Comparison of ENCODE assay signal across 10 mouse cellular contexts in genomic region chr19:11184121-11184520, GRCm38 (mm10). TPM values are rescaled to one million over a fixed set of nuclear protein-coding genes. Genes with fewer than 3 reads are reported as not detected.
DNase-seq lines count a peak whose midpoint lies in the region; ATAC-seq and TF ChIP-seq lines count a peak whose summit lies in the region.
"Had no signal": no experiment of that assay in that cellular context is flagged by ENCODE, and none has a peak within 500 bp of the region (broad histone marks: within the 10 kb centered on the region; RNA-seq: fewer than 3 reads in every experiment).

No protein-coding gene starts in this region.

- TF ChIP-seq POLR2A in liver, adult 2 months (IDR thresholded peaks at IDR 0.05; ENCODE audit: extremely low read depth, insufficient read depth, low read length), result no peak
- no peak for TF ChIP-seq POLR2A in cerebellum, adult 2 months (IDR thresholded peaks at IDR 0.05; ENCODE audit: borderline replicate concordance, insufficient read depth, low read length)

- no peaks in the 10 kb centered on the region for H3K36me3 ChIP-seq in liver, adult 2 months (ENCODE audit: control insufficient read depth, insufficient read depth, low read length)
- H3K36me3 ChIP-seq in liver, embryonic 12.5 days, result no peaks in the 10 kb centered on the region

- no peaks in the 10 kb centered on the region for H3K9me3 ChIP-seq in liver, embryonic 12.5 days (replicated peaks)

- TF ChIP-seq CTCF in liver, adult 2 months (IDR thresholded peaks at IDR 0.05; ENCODE audit: low read depth, low read length), result peak; percentile 50
- no peak for TF ChIP-seq CTCF in cerebellum, adult 2 months (IDR thresholded peaks at IDR 0.05; ENCODE audit: borderline replicate concordance, insufficient read depth, low read depth, low read length)

- WGBS in liver, adult 2 months, result 17% methylated on average over 5 of the region's 5 CpGs
- WGBS in liver, embryonic 12.5 days (ENCODE audit: insufficient replicate concordance), result 16% methylated on average over 5 of the region's 5 CpGs
- WGBS in cerebellum, adult 2 months, result 14% methylated on average over 5 of the region's 5 CpGs

- H3K4me2 ChIP-seq in liver, embryonic 12.5 days, result no peak overlapping the region

- H3K79me2 ChIP-seq in liver, adult 2 months (ENCODE audit: control insufficient read depth, insufficient read depth, low read length), result no peaks in the 10 kb centered on the region

- H3K27ac ChIP-seq in liver, adult 2 months (replicated peaks; ENCODE audit: insufficient read depth, low read depth, low read length), result no peak overlapping the region
- no peak overlapping the region for H3K27ac ChIP-seq in liver, embryonic 12.5 days
- no peak overlapping the region for H3K27ac ChIP-seq in cerebellum, adult 2 months (ENCODE audit: insufficient read depth, low read length)

- no peaks in the 10 kb centered on the region for H3K27me3 ChIP-seq in liver, adult 2 months (ENCODE audit: control insufficient read depth, insufficient read depth, low read length)
- no peaks in the 10 kb centered on the region for H3K27me3 ChIP-seq in liver, embryonic 12.5 days (replicated peaks)
- no peaks in the 10 kb centered on the region for H3K27me3 ChIP-seq in cerebellum, adult 2 months (ENCODE audit: control insufficient read depth, insufficient read depth, low read length)

- H3K9ac ChIP-seq in liver, adult 2 months (ENCODE audit: low read depth, low read length), result no peak overlapping the region
- no peak overlapping the region for H3K9ac ChIP-seq in liver, embryonic 12.5 days

- ATAC-seq in liver, embryonic 12.5 days, result no peak

- no peak overlapping the region for H3K4me3 ChIP-seq in liver, adult 2 months (ENCODE audit: insufficient read depth, low read depth, low read length)
- H3K4me3 ChIP-seq in liver, embryonic 12.5 days, result no peak overlapping the region
- H3K4me3 ChIP-seq in cerebellum, adult 2 months (replicated peaks; ENCODE audit: insufficient read depth, low read depth, low read length), result no peak overlapping the region

- DNase-seq in adrenal gland, adult (ENCODE audit: inconsistent age in 2 of 2, low spot score in 1 of 2), result peak; percentile 7 to 60
- no peak for DNase-seq in adrenal gland, postnatal 4 days (ENCODE audit: low spot score in 2 of 2)
- DNase-seq in liver, adult 2 months (ENCODE audit: extremely low read depth, low read depth, low spot score), result peak; percentile 38
- peak; percentile 5 for DNase-seq in embryo, embryonic 9.5 days (ENCODE audit: extremely low spot score)
- peak; percentile 44 to 63 for DNase-seq in natural killer cell, adult 2 months (ENCODE audit: low spot score in 2 of 2)
- no peak for DNase-seq in cerebellum, adult 2 months
- no peak for DNase-seq in right cerebral cortex, adult 18-20 months

- H3K4me1 ChIP-seq in liver, adult 2 months (ENCODE audit: control insufficient read depth, insufficient read depth, low read length), result no peaks in the 10 kb centered on the region
- H3K4me1 ChIP-seq in liver, embryonic 12.5 days, result no peaks in the 10 kb centered on the region
- no peaks in the 10 kb centered on the region for H3K4me1 ChIP-seq in cerebellum, adult 2 months (ENCODE audit: control insufficient read depth, insufficient read depth, low read length)

RNA-seq across cellular contexts. Expression of gene Ms4a13, which starts 12.4 kb away (rescaled TPM):
- total RNA-seq in adrenal gland, postnatal 4 days (2021), result not detected
- not detected in 2 replicates for total RNA-seq in liver, adult 2 months (2014; rRNA removed)
- polyA plus RNA-seq in liver, adult 2 months (2012; rRNA removed), result not detected in 2 replicates
- polyA plus RNA-seq in liver, embryonic 12.5 days (2016; fragmentation: Nextera tagmentation; extraction: Ambion mirVana), result not detected in 2 replicates
- not detected in 2 replicates for polyA plus RNA-seq in cerebellum, adult 2 months (2012; rRNA removed)
- total RNA-seq: left cerebral cortex, postnatal 25 days had no signal
- polyA plus RNA-seq: C2C12 had no signal

RNA-seq across cellular contexts. Expression of gene 1700025F22Rik, which starts 19.0 kb away (rescaled TPM):
- not detected for total RNA-seq in adrenal gland, postnatal 4 days (2021)
- total RNA-seq in liver, adult 2 months (2014; rRNA removed), result not detected in 2 replicates
- not detected in 2 replicates for polyA plus RNA-seq in liver, adult 2 months (2012; rRNA removed)
- polyA plus RNA-seq in liver, embryonic 12.5 days (2016; fragmentation: Nextera tagmentation; extraction: Ambion mirVana), result not detected in 2 replicates
- polyA plus RNA-seq in cerebellum, adult 2 months (2012; rRNA removed), result not detected in 2 replicates
- total RNA-seq: left cerebral cortex, postnatal 25 days had no signal
- polyA plus RNA-seq: C2C12 had no signal

RNA-seq across cellular contexts. Expression of gene Ms4a12, which starts 48.1 kb away (rescaled TPM):
- not detected for total RNA-seq in adrenal gland, postnatal 4 days (2021)
- not detected in 2 replicates for total RNA-seq in liver, adult 2 months (2014; rRNA removed)
- not detected in 2 replicates for polyA plus RNA-seq in liver, adult 2 months (2012; rRNA removed)
- polyA plus RNA-seq in liver, embryonic 12.5 days (2016; fragmentation: Nextera tagmentation; extraction: Ambion mirVana), result not detected in 2 replicates
- polyA plus RNA-seq in cerebellum, adult 2 months (2012; rRNA removed), result not detected in 2 replicates
- total RNA-seq: left cerebral cortex, postnatal 25 days had no signal
- polyA plus RNA-seq: C2C12 had no signal

RNA-seq across cellular contexts. Expression of gene 1700017D01Rik, which starts 53.4 kb away (rescaled TPM):
- total RNA-seq in adrenal gland, postnatal 4 days (2021), result not detected
- not detected in 2 replicates for total RNA-seq in liver, adult 2 months (2014; rRNA removed)
- not detected in 2 replicates for polyA plus RNA-seq in liver, adult 2 months (2012; rRNA removed)
- polyA plus RNA-seq in liver, embryonic 12.5 days (2016; fragmentation: Nextera tagmentation; extraction: Ambion mirVana), result not detected in 2 replicates
- polyA plus RNA-seq in cerebellum, adult 2 months (2012; rRNA removed), result not detected in 2 replicates
- total RNA-seq: left cerebral cortex, postnatal 25 days had no signal
- polyA plus RNA-seq: C2C12 had no signal

Comparison
In these comparisons a context has a peak if more than half of its experiments do, and no peak if none do; other contexts are left out.
1. DNase-seq: peak in adrenal gland, adult (2 of 2), liver, adult 2 months (single experiment), embryo, embryonic 9.5 days (single experiment) and natural killer cell, adult 2 months (2 of 2); none in adrenal gland, postnatal 4 days (0 of 2), cerebellum, adult 2 months (0 of 2) and right cerebral cortex, adult 18-20 months (single experiment).